In genomic region chr9:13319566-13319965, GRCm38 (mm10) we compare ENCODE assay signal across 16 mouse cellular contexts.
"Had no signal": no experiment of that assay in that cellular context is flagged by ENCODE, and none has a peak within 500 bp of the region (broad histone marks: within the 10 kb centered on the region; RNA-seq: fewer than 3 reads in every experiment).

No protein-coding gene starts in this region.

- H3K36me3 ChIP-seq: lung, embryonic 15.5 days; midbrain, embryonic 12.5 days; neural tube, embryonic 12.5 days; stomach, embryonic 15.5 days had no signal

- H3K9me3 ChIP-seq: lung, embryonic 15.5 days; megakaryocyte, embryonic 14.5 days; midbrain, embryonic 12.5 days; neural tube, embryonic 12.5 days; stomach, embryonic 15.5 days had no signal

- DNase-seq: liver, postnatal 0 days; lung, adult 2 months; lung, postnatal 14 days; lung, postnatal 36 days; midbrain, embryonic 14.5 days; right cerebral cortex, postnatal 14 days; thymus, adult 2 months; thymus, postnatal 25 days; thymus, postnatal 4 days had no signal

- H3K27me3 ChIP-seq: lung, embryonic 15.5 days; midbrain, embryonic 12.5 days; neural tube, embryonic 12.5 days; stomach, embryonic 15.5 days had no signal

- H3K4me2 ChIP-seq: lung, embryonic 15.5 days; midbrain, embryonic 12.5 days; neural tube, embryonic 12.5 days; stomach, embryonic 15.5 days had no signal

- H3K9ac ChIP-seq: liver, postnatal 0 days; lung, embryonic 15.5 days; midbrain, embryonic 12.5 days; neural tube, embryonic 12.5 days; stomach, embryonic 15.5 days had no signal

- H3K27ac ChIP-seq: lung, embryonic 15.5 days; macrophage; midbrain, embryonic 12.5 days; neural tube, embryonic 12.5 days; stomach, embryonic 15.5 days; stomach, postnatal 0 days had no signal

- H3K4me3 ChIP-seq: lung, embryonic 15.5 days; megakaryocyte, embryonic 14.5 days; midbrain, embryonic 12.5 days; neural tube, embryonic 12.5 days; stomach, embryonic 15.5 days had no signal
